Mouse (Mus musculus) intestine, embryonic 16.5 days (tissue): Measurements from ENCODE around the gene Myo1h. TPM values are rescaled to one million over a fixed set of nuclear protein-coding genes. Genes with fewer than 3 reads are reported as not detected.

ENCODE experiments used
- ATAC-seq: fragments of 200-750 bp; cut with Nextera tagmentation; 2 replicates; pipeline ENCODE4 v1.8.0; 2017; ENCODE audit warnings: moderate TSS enrichment, moderate library complexity
- H3K27ac ChIP-seq: fragments of 300-500 bp; sonication (generic); 2 replicates; pipeline ENCODE4 v1.5.1; 2014; ENCODE audit warnings: mild to moderate bottlenecking, low read length
- H3K27me3 ChIP-seq: fragments of 300-500 bp; sonication (generic); replicated peaks from 2 replicates; pipeline ENCODE4 v1.6.1; 2014; ENCODE audit warnings: low read length, control low read depth, mixed read lengths; ENCODE audit not compliant: control insufficient read depth, insufficient read depth
- H3K36me3 ChIP-seq: fragments of 300-500 bp; sonication (generic); 2 replicates; pipeline ENCODE4 v1.6.1; 2014; ENCODE audit warnings: low read length, control low read depth; ENCODE audit not compliant: control insufficient read depth, insufficient read depth
- H3K4me1 ChIP-seq: fragments of 300-500 bp; sonication (generic); 2 replicates; pipeline ENCODE4 v1.6.1; 2014; ENCODE audit warnings: low read length, control low read depth, mixed read lengths; ENCODE audit not compliant: control insufficient read depth, insufficient read depth
- H3K4me2 ChIP-seq: fragments of 300-500 bp; sonication (generic); 2 replicates; pipeline ENCODE4 v1.6.1; 2014; ENCODE audit warnings: low read depth, low read length, control low read depth
- H3K4me3 ChIP-seq: fragments of 300-500 bp; sonication (generic); 2 replicates; pipeline ENCODE4 v1.5.1; 2014; ENCODE audit warnings: mild to moderate bottlenecking, low read length
- H3K9ac ChIP-seq: fragments of 300-500 bp; sonication (generic); 2 replicates; pipeline ENCODE4 v1.6.1; 2014; ENCODE audit warnings: low read depth, low read length
- H3K9me3 ChIP-seq: fragments of 300-500 bp; sonication (generic); 2 replicates; pipeline ENCODE4 v1.6.1; 2016; ENCODE audit warnings: low read length, control low read depth; ENCODE audit not compliant: control insufficient read depth
- WGBS: fragments of 180-500 bp; shearing (Covaris S2); extraction: QIAGEN DNeasy Blood & Tissue Kit; methylation state at CpG from one replicate; pipeline ENCODE4 v1.1.7; 2014; 5-methylcytosine and 5-hydroxymethylcytosine counted together
- polyA plus RNA-seq: library from polyadenylated mRNA; unstranded; fragments of >200 nt; fragmentation: Nextera tagmentation; extraction: Ambion mirVana; gene quantifications from 2 replicates; pipeline ENCODE4 v1.2.1, GENCODE M21; 2015

Myo1h gene
- polyA plus RNA-seq, 1 experiment from 2014 or later = 5.9 TPM

- H3K4me2 ChIP-seq = no peak overlapping the region
- WGBS = 66% methylated on average over 16 of the region's 16 CpGs
These were observed 1.9 kb upstream of the Myo1h start for GRCm38 (mm10) chr5:114286872-114287571.

DNA sequence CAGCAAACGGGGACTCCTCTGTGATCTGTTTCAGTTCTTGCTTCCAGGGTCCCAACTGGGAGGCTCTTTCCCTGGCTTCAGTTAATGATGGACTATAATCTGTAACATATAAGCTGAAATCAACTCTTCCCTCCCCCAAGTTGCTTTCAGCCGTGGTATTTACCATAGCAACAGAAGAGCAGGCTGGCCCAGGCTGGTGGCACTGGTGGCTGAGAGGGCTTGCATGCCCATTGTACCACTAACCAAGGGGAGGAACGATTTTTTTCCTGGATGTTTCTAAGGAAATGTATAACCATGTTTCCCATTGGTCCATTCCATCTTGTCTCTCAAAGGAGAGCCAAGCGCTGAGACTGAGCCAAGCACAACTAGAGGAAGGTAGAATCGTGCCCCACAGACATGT, 570 bp upstream of the Myo1h start:
- H3K27ac ChIP-seq = no peak overlapping the region
- no peak overlapping the region for H3K9ac ChIP-seq
- H3K4me2 ChIP-seq = no peak overlapping the region
- H3K9me3 ChIP-seq = no peaks in the 10 kb centered on the region
- WGBS = 81% methylated on average over 5 of the region's 5 CpGs
- ATAC-seq = no peak
- no peaks in the 10 kb centered on the region for H3K4me1 ChIP-seq
- no peak overlapping the region for H3K4me3 ChIP-seq
- H3K27me3 ChIP-seq = peaks cover 2% of the 10 kb centered on the region; the same call in 1 of the 2 replicates
- no peaks in the 10 kb centered on the region for H3K36me3 ChIP-seq

More at GRCm38 (mm10) chr5:114286872-114287571, 1.9 kb upstream of the Myo1h start:
- Histone ChIP-seq H3K4me3 (no peak overlapping the region), H3K36me3 (no peaks in the 10 kb centered on the region), H3K9ac (no peak overlapping the region), H3K4me1 (no peaks in the 10 kb centered on the region), H3K9me3 (no peaks in the 10 kb centered on the region), H3K27ac (no peak overlapping the region), H3K27me3 (peaks cover 2% of the 10 kb centered on the region; the same call in 1 of the 2 replicates)
- ATAC-seq = no peak

DNA sequence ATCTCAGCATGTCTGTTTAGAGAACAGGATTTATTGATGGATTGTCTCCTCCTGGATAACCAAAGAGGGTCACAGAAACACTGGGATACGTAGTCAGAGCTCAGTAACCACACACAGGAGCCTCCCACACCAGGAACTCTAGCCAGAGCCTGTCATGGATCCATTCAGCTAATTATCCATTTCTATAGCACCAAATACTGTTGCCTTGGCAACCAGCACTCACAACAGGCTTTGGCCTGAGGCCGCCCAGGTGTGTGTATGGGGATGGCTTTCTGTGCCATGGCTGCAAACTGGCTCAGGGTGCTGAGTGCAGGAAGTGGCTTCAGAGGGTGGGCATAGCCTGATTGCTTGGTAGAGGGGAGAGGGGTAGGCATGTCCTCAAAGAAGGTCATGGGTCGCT, 1.0 kb downstream of the Myo1h start:
- no peak overlapping the region for H3K4me2 ChIP-seq
- ATAC-seq = no peak
- no peak overlapping the region for H3K27ac ChIP-seq
- peaks cover 2% of the 10 kb centered on the region; the same call in 1 of the 2 replicates for H3K27me3 ChIP-seq
- H3K4me1 ChIP-seq = no peaks in the 10 kb centered on the region
- 73% methylated on average over 3 of the region's 3 CpGs for WGBS
- no peak overlapping the region for H3K9ac ChIP-seq
- H3K36me3 ChIP-seq = no peaks in the 10 kb centered on the region
- no peak overlapping the region for H3K4me3 ChIP-seq
- no peaks in the 10 kb centered on the region for H3K9me3 ChIP-seq

DNA sequence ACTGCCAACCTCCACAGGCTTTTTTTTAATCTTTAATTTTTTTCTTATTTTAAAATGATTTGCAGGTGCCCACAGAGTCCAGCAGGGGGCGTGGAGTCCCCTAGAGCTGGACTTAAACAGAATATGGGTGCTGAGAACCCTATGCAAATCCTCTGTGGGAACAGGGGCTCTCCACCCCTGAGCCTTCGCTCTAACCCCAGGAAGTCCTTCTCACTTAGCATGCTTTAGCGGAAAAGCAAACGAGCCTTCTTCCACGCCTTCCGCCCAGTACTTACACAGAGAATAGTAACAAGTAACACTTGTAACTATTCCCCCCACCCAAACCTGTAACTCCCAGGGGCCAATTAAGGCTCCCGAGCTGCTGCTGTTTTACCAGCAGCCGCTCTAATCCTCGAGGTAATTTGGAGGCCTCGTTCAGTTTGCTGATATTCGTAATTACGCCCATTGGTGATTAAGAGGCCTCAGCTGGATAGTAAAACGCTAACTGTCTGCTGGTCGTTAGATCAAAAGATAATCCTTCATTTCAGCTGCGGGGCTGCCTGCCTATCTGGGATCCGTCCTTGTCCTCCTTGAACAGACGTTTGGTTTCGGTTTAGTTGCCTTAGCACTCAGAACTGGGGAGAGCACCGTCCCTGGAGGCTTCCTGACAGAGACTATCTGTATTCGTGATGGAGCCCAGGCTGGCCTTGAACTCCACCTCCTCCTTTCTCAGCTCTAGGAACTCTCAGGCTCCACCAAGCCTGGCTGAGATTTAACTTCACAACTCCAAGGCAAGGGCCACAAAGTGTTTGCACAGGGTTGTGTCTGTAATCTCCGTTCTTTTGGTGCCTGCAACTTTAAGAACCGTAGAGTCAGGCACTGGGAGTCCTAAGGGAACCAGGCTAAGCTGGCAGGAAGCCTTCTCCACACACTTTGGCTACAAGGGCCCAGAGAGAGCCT, 8.0 kb downstream of the Myo1h start:
- H3K4me1 ChIP-seq = peaks cover 11% of the 10 kb centered on the region; the same call in 1 of the 2 replicates
- 22% methylated on average over 22 of the region's 22 CpGs for WGBS
- no peak overlapping the region for H3K9ac ChIP-seq
- ATAC-seq = no peak
- H3K4me3 ChIP-seq = no peak overlapping the region
- H3K27me3 ChIP-seq = no peaks in the 10 kb centered on the region
- no peaks in the 10 kb centered on the region for H3K36me3 ChIP-seq
- H3K9me3 ChIP-seq = no peaks in the 10 kb centered on the region
- H3K4me2 ChIP-seq = peak overlapping the region; percentile 19
- no peak overlapping the region for H3K27ac ChIP-seq

GRCm38 (mm10) chr5:114298212-114298894, 9.4 kb downstream of the Myo1h start:
- H3K9ac ChIP-seq = 0 out of 2 replicates have a peak overlapping the region, but pooled peaks have one; percentile 12
- ATAC-seq = peak; percentile 28; the same call in 1 of the 2 replicates
- peaks cover 11% of the 10 kb centered on the region; the same call in 1 of the 2 replicates for H3K4me1 ChIP-seq
- H3K27ac ChIP-seq = no peak overlapping the region
- no peaks in the 10 kb centered on the region for H3K36me3 ChIP-seq
- H3K4me3 ChIP-seq = no peak overlapping the region
- no peaks in the 10 kb centered on the region for H3K27me3 ChIP-seq
- H3K4me2 ChIP-seq = no peak overlapping the region
- WGBS = 56% methylated on average over 18 of the region's 18 CpGs
- H3K9me3 ChIP-seq = no peaks in the 10 kb centered on the region

GRCm38 (mm10) chr5:114299156-114299855, 10.3 kb downstream of the Myo1h start:
- Histone ChIP-seq H3K9me3 (no peaks in the 10 kb centered on the region), H3K4me2 (no peak overlapping the region), H3K27ac (no peak overlapping the region), H3K9ac (no peak overlapping the region), H3K4me1 (peaks cover 11% of the 10 kb centered on the region; the same call in 1 of the 2 replicates), H3K27me3 (no peaks in the 10 kb centered on the region), H3K4me3 (no peak overlapping the region), H3K36me3 (no peaks in the 10 kb centered on the region)
- no peak for ATAC-seq
- 64% methylated on average over 22 of the region's 22 CpGs for WGBS

DNA sequence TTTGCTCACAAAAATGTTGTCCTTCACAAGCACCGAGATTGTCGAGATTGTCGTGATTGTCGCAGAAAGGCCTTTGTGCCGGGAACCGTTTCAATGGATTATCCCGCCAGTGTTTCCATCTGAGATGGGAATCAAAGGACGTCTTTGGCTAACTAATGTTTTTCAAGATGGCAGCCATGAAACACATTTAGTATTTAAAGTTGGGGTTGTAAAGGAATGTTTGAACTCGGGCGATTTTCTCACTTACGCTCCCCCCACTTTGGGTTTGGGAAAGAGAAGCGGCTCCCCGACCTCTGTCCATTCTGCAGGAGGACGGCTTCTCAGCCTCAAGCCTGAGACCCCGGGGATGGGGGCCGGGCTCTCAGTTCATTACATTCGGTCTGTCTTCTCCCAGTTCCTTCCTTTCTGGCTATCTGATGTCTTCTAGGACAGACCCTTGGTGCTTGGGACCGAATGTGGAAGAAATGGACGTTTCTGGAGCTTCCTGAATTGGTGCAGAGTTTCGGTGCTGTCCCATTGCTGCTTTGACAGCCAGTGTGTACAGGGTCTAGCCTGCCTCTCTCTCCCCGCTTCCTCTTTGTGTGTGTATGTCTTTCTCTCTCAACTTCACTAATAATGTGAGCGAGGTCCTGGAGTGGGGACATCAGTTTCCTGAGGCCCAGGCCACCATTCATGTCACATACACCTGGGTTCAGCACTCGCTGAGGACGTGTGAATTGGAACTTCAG, 11.1 kb downstream of the Myo1h start:
- Histone ChIP-seq H3K4me2 (no peak overlapping the region), H3K27ac (no peak overlapping the region), H3K4me1 (peaks cover 11% of the 10 kb centered on the region; the same call in 1 of the 2 replicates), H3K27me3 (no peaks in the 10 kb centered on the region), H3K36me3 (no peaks in the 10 kb centered on the region), H3K9ac (no peak overlapping the region), H3K9me3 (no peaks in the 10 kb centered on the region), H3K4me3 (no peak overlapping the region)
- WGBS = 86% methylated on average over 24 of the region's 24 CpGs
- ATAC-seq = no peak

DNA sequence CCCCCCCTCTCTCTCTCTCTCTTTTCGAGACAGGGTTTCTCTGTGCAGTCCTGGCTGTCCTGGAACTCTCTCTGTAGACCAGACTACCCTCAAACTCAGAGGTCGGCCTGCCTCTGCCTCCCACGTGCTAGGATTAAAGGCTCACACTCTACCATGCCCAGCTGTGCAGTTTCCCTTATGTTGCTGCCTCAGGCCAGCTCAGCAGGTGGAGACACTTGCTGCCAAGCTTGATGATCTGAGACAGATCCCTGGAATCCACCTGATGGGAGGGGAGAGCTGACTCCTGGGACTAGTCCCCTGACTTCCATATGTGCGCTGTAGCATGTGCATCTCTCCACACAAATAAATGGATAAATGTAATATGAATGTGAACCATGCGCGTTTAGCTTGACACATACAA, 14.2 kb downstream of the Myo1h start:
- Histone ChIP-seq H3K4me2 (no peak overlapping the region), H3K9me3 (no peaks in the 10 kb centered on the region), H3K36me3 (no peaks in the 10 kb centered on the region), H3K27ac (no peak overlapping the region), H3K9ac (no peak overlapping the region), H3K4me1 (peaks cover 3% of the 10 kb centered on the region; the same call in 1 of the 2 replicates), H3K27me3 (no peaks in the 10 kb centered on the region), H3K4me3 (no peak overlapping the region)
- ATAC-seq = no peak
- 78% methylated on average over 6 of the region's 6 CpGs for WGBS
